ENCODE assay signal across 31 mouse cellular contexts in the genomic region with DNA sequence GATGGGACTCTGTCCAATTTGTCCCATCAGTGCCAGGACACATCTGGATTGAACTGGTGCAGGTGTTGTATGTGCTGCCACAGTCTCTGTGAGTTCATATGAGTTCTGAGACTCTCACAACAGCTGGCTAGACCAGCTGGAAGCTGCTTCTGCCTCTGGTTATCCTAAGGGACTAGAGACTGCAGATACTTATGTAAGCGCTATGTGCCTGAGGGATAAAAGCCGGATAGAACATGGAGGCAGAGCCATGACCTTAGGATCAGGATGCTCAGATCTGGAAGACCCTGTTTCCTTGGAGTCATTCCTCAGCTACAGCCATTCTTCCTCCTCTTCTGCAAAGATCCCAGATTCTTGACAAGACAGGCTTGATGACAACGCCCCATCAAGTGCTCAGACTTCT.
DNase-seq lines count a peak whose midpoint lies in the region; ATAC-seq and TF ChIP-seq lines count a peak whose summit lies in the region.
"Had no signal": no experiment of that assay in that cellular context is flagged by ENCODE, and none has a peak within 500 bp of the region (broad histone marks: within the 10 kb centered on the region; RNA-seq: fewer than 3 reads in every experiment).

No protein-coding gene starts in this region.

- H3K27ac ChIP-seq in heart, embryonic 11.5 days (ENCODE audit: low read depth, low read length), result no peak overlapping the region
- no peak overlapping the region for H3K27ac ChIP-seq in kidney, adult 2 months (ENCODE audit: insufficient read depth, low read depth, low read length)
- no peak overlapping the region for H3K27ac ChIP-seq in kidney, embryonic 16.5 days (ENCODE audit: low read length)
- no peak overlapping the region for H3K27ac ChIP-seq in midbrain, embryonic 16.5 days (ENCODE audit: low read length)
- H3K27ac ChIP-seq: embryonic facial prominence, embryonic 13.5 days; embryonic facial prominence, embryonic 15.5 days; forebrain, embryonic 10.5 days; forebrain, embryonic 12.5 days had no signal

- no peaks in the 10 kb centered on the region for H3K9me3 ChIP-seq in heart, embryonic 11.5 days (replicated peaks; ENCODE audit: control insufficient read depth, low read length)
- H3K9me3 ChIP-seq in kidney, embryonic 16.5 days (ENCODE audit: low read length), result no peaks in the 10 kb centered on the region
- H3K9me3 ChIP-seq in midbrain, embryonic 16.5 days (replicated peaks; ENCODE audit: control insufficient read depth, low read length, poor library complexity, severe bottlenecking), result no peaks in the 10 kb centered on the region
- H3K9me3 ChIP-seq: embryonic facial prominence, embryonic 13.5 days; embryonic facial prominence, embryonic 15.5 days; forebrain, embryonic 10.5 days; forebrain, embryonic 12.5 days; G1E had no signal

- peak; percentile 8 to 9 for DNase-seq in heart, adult 18-20 months
- DNase-seq in kidney, adult 2 months, result peak; percentile 1
- DNase-seq in adipocyte (ENCODE audit: low spot score), result peak; percentile 17
- DNase-seq in skeletal muscle tissue, adult 2 months (ENCODE audit: low read depth, low spot score), result peak; percentile 13
- DNase-seq: adrenal gland, adult 2 months; adrenal gland, postnatal 10 days; adrenal gland, postnatal 25 days; B cell, adult 2 months; cerebellum, adult 11 months; cerebellum, adult 18-20 months; cerebellum, adult 8-10 months; cerebellum, adult 9-11 months; cerebellum, postnatal 14 days; cerebellum, postnatal 36 days; embryo, embryonic 11 days had no signal

- no peak for TF ChIP-seq CTCF in kidney, adult 2 months (conservative IDR thresholded peaks at IDR 0.05; ENCODE audit: insufficient read depth, insufficient read length, low read depth, low read length)

- 77% methylated on average over 3 of the region's 3 CpGs for WGBS in heart, embryonic 11.5 days (ENCODE audit: insufficient replicate concordance)
- 78% methylated on average over 3 of the region's 3 CpGs for WGBS in kidney, adult 2 months
- WGBS in kidney, embryonic 16.5 days, result 87% methylated on average over 3 of the region's 3 CpGs
- WGBS in midbrain, embryonic 16.5 days, result 83% methylated on average over 3 of the region's 3 CpGs

- H3K27me3 ChIP-seq in heart, embryonic 11.5 days (ENCODE audit: control insufficient read depth, insufficient read depth, low read length), result no peaks in the 10 kb centered on the region
- H3K27me3 ChIP-seq in kidney, adult 2 months (replicated peaks; ENCODE audit: control insufficient read depth, insufficient read depth, low read length), result no peaks in the 10 kb centered on the region
- no peaks in the 10 kb centered on the region for H3K27me3 ChIP-seq in kidney, embryonic 16.5 days (ENCODE audit: insufficient read depth, low read length)
- H3K27me3 ChIP-seq in midbrain, embryonic 16.5 days (ENCODE audit: control insufficient read depth, insufficient read depth, low read depth, low read length), result no peaks in the 10 kb centered on the region
- H3K27me3 ChIP-seq: CH12.LX; embryonic facial prominence, embryonic 13.5 days; embryonic facial prominence, embryonic 15.5 days; forebrain, embryonic 12.5 days; Patski had no signal

- no peak overlapping the region for H3K9ac ChIP-seq in heart, embryonic 11.5 days (ENCODE audit: low read depth, low read length)
- H3K9ac ChIP-seq in kidney, embryonic 16.5 days (replicated peaks; ENCODE audit: low read length), result no peak overlapping the region
- no peak overlapping the region for H3K9ac ChIP-seq in midbrain, embryonic 16.5 days (ENCODE audit: low read depth, low read length)
- H3K9ac ChIP-seq: embryonic facial prominence, embryonic 13.5 days; embryonic facial prominence, embryonic 15.5 days; forebrain, embryonic 12.5 days had no signal

- no peaks in the 10 kb centered on the region for H3K36me3 ChIP-seq in heart, embryonic 11.5 days (ENCODE audit: control insufficient read depth, insufficient read depth, low read length)
- H3K36me3 ChIP-seq in kidney, adult 2 months (ENCODE audit: control insufficient read depth, insufficient read depth, low read length), result no peaks in the 10 kb centered on the region
- no peaks in the 10 kb centered on the region for H3K36me3 ChIP-seq in kidney, embryonic 16.5 days (ENCODE audit: insufficient read depth, low read length)
- no peaks in the 10 kb centered on the region for H3K36me3 ChIP-seq in midbrain, embryonic 16.5 days (ENCODE audit: control insufficient read depth, insufficient read depth, low read length)
- H3K36me3 ChIP-seq: embryonic facial prominence, embryonic 13.5 days; embryonic facial prominence, embryonic 15.5 days; forebrain, embryonic 10.5 days; forebrain, embryonic 12.5 days had no signal

- no peak for ATAC-seq in heart, embryonic 11.5 days (replicated peaks; ENCODE audit: insufficient number of reproducible peaks, low FRiP score, low TSS enrichment)
- no peak for ATAC-seq in kidney, embryonic 16.5 days (ENCODE audit: low FRiP score, low TSS enrichment)
- no peak for ATAC-seq in midbrain, embryonic 16.5 days
- no peak for ATAC-seq in inflammation-experienced regulatory T-cells, adult 6 months
- ATAC-seq: activated CD4-positive, CD25-positive, alpha-beta regulatory T cell, adult 4 months; CD4-positive, CD25-positive, alpha-beta regulatory T cell, adult 4 months; forebrain, embryonic 14.5 days; forebrain, embryonic 16.5 days; Patski had no signal

- H3K4me1 ChIP-seq in heart, embryonic 11.5 days (ENCODE audit: control insufficient read depth, insufficient read depth, low read length), result peaks cover 6% of the 10 kb centered on the region
- H3K4me1 ChIP-seq in kidney, adult 2 months (ENCODE audit: control insufficient read depth, insufficient read depth, low read length), result no peaks in the 10 kb centered on the region
- 0 out of 2 replicates have a peak, but pooled peaks cover 5% of the 10 kb centered on the region for H3K4me1 ChIP-seq in kidney, embryonic 16.5 days (ENCODE audit: insufficient read depth, low read length)
- no peaks in the 10 kb centered on the region for H3K4me1 ChIP-seq in midbrain, embryonic 16.5 days (ENCODE audit: control insufficient read depth, insufficient read depth, low read length)
- H3K4me1 ChIP-seq: embryonic facial prominence, embryonic 13.5 days; embryonic facial prominence, embryonic 15.5 days; forebrain, embryonic 10.5 days; forebrain, embryonic 12.5 days had no signal

- no peak for TF ChIP-seq POLR2A in kidney, adult 2 months (IDR thresholded peaks at IDR 0.05; ENCODE audit: low read depth, low read length)

- no peak overlapping the region for H3K4me3 ChIP-seq in heart, embryonic 11.5 days (ENCODE audit: low read depth, low read length)
- H3K4me3 ChIP-seq in kidney, adult 2 months (ENCODE audit: insufficient read depth, low read depth, low read length), result no peak overlapping the region
- no peak overlapping the region for H3K4me3 ChIP-seq in kidney, embryonic 16.5 days (ENCODE audit: low read length)
- H3K4me3 ChIP-seq in midbrain, embryonic 16.5 days (ENCODE audit: low read depth, low read length), result no peak overlapping the region
- H3K4me3 ChIP-seq: embryonic facial prominence, embryonic 13.5 days; embryonic facial prominence, embryonic 15.5 days; erythroblast, embryonic 14.5 days; forebrain, embryonic 10.5 days; forebrain, embryonic 12.5 days had no signal

- no peak overlapping the region for H3K4me2 ChIP-seq in heart, embryonic 11.5 days
- H3K4me2 ChIP-seq in kidney, embryonic 16.5 days (replicated peaks; ENCODE audit: low read depth, low read length), result no peak overlapping the region
- no peak overlapping the region for H3K4me2 ChIP-seq in midbrain, embryonic 16.5 days (ENCODE audit: low read length)
- H3K4me2 ChIP-seq: embryonic facial prominence, embryonic 13.5 days; embryonic facial prominence, embryonic 15.5 days; forebrain, embryonic 12.5 days had no signal
